Mouse (Mus musculus): ENCODE data around the gene Upp2.
A peak's percentile ranks its signal among the peaks of the same experiment; 100 is the strongest.

Upp2 gene

GRCm38 (mm10) chr2:58625681-58626080 is 58.6 kb downstream of the Upp2 start:
- DNase-seq: no peak

- no peak for DNase-seq
Measured at GRCm38 (mm10) chr2:58626136-58626769, 59.2 kb downstream of the Upp2 start.

- DNase-seq: no peak
Measured at GRCm38 (mm10) chr2:58627981-58628380, 60.9 kb downstream of the Upp2 start.

- no peak for DNase-seq
Measured at GRCm38 (mm10) chr2:58628993-58629392, 61.9 kb downstream of the Upp2 start.

- DNase-seq: no peak
Measured at GRCm38 (mm10) chr2:58629440-58629839, 62.3 kb downstream of the Upp2 start.

- no peak for DNase-seq
Measured at GRCm38 (mm10) chr2:58633791-58634190, 66.7 kb downstream of the Upp2 start.

- DNase-seq: peak; percentile 91
Measured at GRCm38 (mm10) chr2:58641761-58642555, 74.9 kb downstream of the Upp2 start.

- peak; percentile 26 for DNase-seq
Measured at GRCm38 (mm10) chr2:58645667-58646066, 78.6 kb downstream of the Upp2 start.

- no peak for DNase-seq
Measured at GRCm38 (mm10) chr2:58655169-58655568, 88.1 kb downstream of the Upp2 start.

GRCm38 (mm10) chr2:58656959-58657358 is 89.9 kb downstream of the Upp2 start:
- no peak for DNase-seq

GRCm38 (mm10) chr2:58657855-58658254 is 90.8 kb downstream of the Upp2 start:
- no peak for DNase-seq

GRCm38 (mm10) chr2:58660591-58660990 is 93.5 kb downstream of the Upp2 start:
- DNase-seq: no peak

- no peak for DNase-seq
Measured at GRCm38 (mm10) chr2:58661116-58661515, 94.0 kb downstream of the Upp2 start.

GRCm38 (mm10) chr2:58662661-58663060 is 95.6 kb downstream of the Upp2 start:
- DNase-seq: no peak

GRCm38 (mm10) chr2:58663404-58664120 is 96.5 kb downstream of the Upp2 start:
- no peak for DNase-seq

GRCm38 (mm10) chr2:58665081-58665814 is 98.2 kb downstream of the Upp2 start:
- peak; percentile 71 for DNase-seq

GRCm38 (mm10) chr2:58667298-58667697 is 100.2 kb downstream of the Upp2 start:
- no peak for DNase-seq

- DNase-seq: peak; percentile 83
Measured at GRCm38 (mm10) chr2:58667991-58668390, 100.9 kb downstream of the Upp2 start.

- DNase-seq: no peak
Measured at GRCm38 (mm10) chr2:58669114-58669513, 102.0 kb downstream of the Upp2 start.

GRCm38 (mm10) chr2:58672520-58672919 is 105.4 kb downstream of the Upp2 start:
- DNase-seq: no peak

GRCm38 (mm10) chr2:58679968-58680367 is 112.9 kb downstream of the Upp2 start:
- DNase-seq: no peak

GRCm38 (mm10) chr2:58680794-58681193 is 113.7 kb downstream of the Upp2 start:
- DNase-seq: peak; percentile 48

- DNase-seq: no peak
Measured at GRCm38 (mm10) chr2:58681394-58681793, 114.3 kb downstream of the Upp2 start.

Measured in right cerebral cortex, adult 18-20 months (tissue).